In genomic region chr16:73754302-73754701, GRCm38 (mm10) we compare ENCODE assay signal across 13 mouse cellular contexts.
DNase-seq lines count a peak whose midpoint lies in the region; ATAC-seq and TF ChIP-seq lines count a peak whose summit lies in the region.
"Had no signal": no experiment of that assay in that cellular context is flagged by ENCODE, and none has a peak within 500 bp of the region (broad histone marks: within the 10 kb centered on the region; RNA-seq: fewer than 3 reads in every experiment).

No protein-coding gene starts in this region.

- H3K4me1 ChIP-seq in lung, embryonic 14.5 days (ENCODE audit: insufficient read depth), result no peaks in the 10 kb centered on the region
- H3K4me1 ChIP-seq in hindbrain, embryonic 13.5 days (replicated peaks), result peaks cover 4% of the 10 kb centered on the region; the same call in 1 of the 2 replicates
- H3K4me1 ChIP-seq: forebrain, embryonic 13.5 days had no signal

- no peak overlapping the region for H3K27ac ChIP-seq in lung, embryonic 14.5 days (ENCODE audit: low read depth)
- H3K27ac ChIP-seq in hindbrain, embryonic 13.5 days, result no peak overlapping the region
- H3K27ac ChIP-seq: forebrain, embryonic 13.5 days; liver, embryonic 14.5 days had no signal

- peak; percentile 9 for DNase-seq in adrenal gland, postnatal 10 days
- no peak for DNase-seq in adrenal gland, adult 18-20 months (ENCODE audit: low spot score in 2 of 2)
- peak; percentile 30 for DNase-seq in lung, embryonic 14.5 days
- no peak for DNase-seq in lung, postnatal 14 days
- peak; percentile 58 for DNase-seq in fibroblast of lung, adult 2 months (ENCODE audit: low read depth)
- DNase-seq in skeletal muscle tissue, adult 2 months (ENCODE audit: low read depth, low spot score), result peak; percentile 72
- no peak for DNase-seq in spleen, postnatal 14 days (ENCODE audit: low spot score in 2 of 2)
- DNase-seq: cerebellum, adult 11-12 months; thymus, postnatal 25 days had no signal

- no peaks in the 10 kb centered on the region for H3K27me3 ChIP-seq in lung, embryonic 14.5 days (ENCODE audit: insufficient read depth, low read length)
- H3K27me3 ChIP-seq in hindbrain, embryonic 13.5 days, result no peaks in the 10 kb centered on the region
- H3K27me3 ChIP-seq: forebrain, embryonic 13.5 days had no signal

- no peak overlapping the region for H3K4me3 ChIP-seq in lung, embryonic 14.5 days (ENCODE audit: low read depth, low read length)
- no peak overlapping the region for H3K4me3 ChIP-seq in hindbrain, embryonic 13.5 days
- H3K4me3 ChIP-seq: forebrain, embryonic 13.5 days had no signal

- no peak for ATAC-seq in lung, embryonic 14.5 days (ENCODE audit: insufficient read depth)
- ATAC-seq in hindbrain, embryonic 13.5 days (ENCODE audit: low FRiP score), result no peak
- ATAC-seq: forebrain, embryonic 13.5 days; intestine, postnatal 0 days had no signal

- H3K4me2 ChIP-seq in lung, embryonic 14.5 days, result no peak overlapping the region
- no peak overlapping the region for H3K4me2 ChIP-seq in hindbrain, embryonic 13.5 days
- H3K4me2 ChIP-seq: forebrain, embryonic 13.5 days had no signal

- no peaks in the 10 kb centered on the region for H3K9me3 ChIP-seq in lung, embryonic 14.5 days (ENCODE audit: low read depth, low read length)
- H3K9me3 ChIP-seq in hindbrain, embryonic 13.5 days, result no peaks in the 10 kb centered on the region
- H3K9me3 ChIP-seq: forebrain, embryonic 13.5 days had no signal

- H3K9ac ChIP-seq in lung, embryonic 14.5 days, result no peak overlapping the region
- no peak overlapping the region for H3K9ac ChIP-seq in hindbrain, embryonic 13.5 days
- H3K9ac ChIP-seq: forebrain, embryonic 13.5 days; liver, embryonic 14.5 days had no signal

- H3K36me3 ChIP-seq in lung, embryonic 14.5 days (ENCODE audit: insufficient read depth), result no peaks in the 10 kb centered on the region
- no peaks in the 10 kb centered on the region for H3K36me3 ChIP-seq in hindbrain, embryonic 13.5 days

- TF ChIP-seq CTCF in lung, embryonic 14.5 days (IDR thresholded peaks at IDR 0.05; ENCODE audit: low read depth), result no peak

- 55% methylated on average over 5 of the region's 5 CpGs for WGBS in lung, embryonic 14.5 days
- 86% methylated on average over 5 of the region's 5 CpGs for WGBS in hindbrain, embryonic 13.5 days

Comparison
In these comparisons a context has a peak if more than half of its experiments do, and no peak if none do; other contexts are left out.
1. DNase-seq: peak in adrenal gland, postnatal 10 days (single experiment), lung, embryonic 14.5 days (single experiment), fibroblast of lung, adult 2 months (single experiment) and skeletal muscle tissue, adult 2 months (single experiment); none in adrenal gland, adult 18-20 months (0 of 2), lung, postnatal 14 days (single experiment) and spleen, postnatal 14 days (0 of 2).